Mouse (Mus musculus) left cerebral cortex, postnatal 36 days (tissue): ENCODE measurements around the gene Pde2a. TPM values are rescaled to one million over a fixed set of nuclear protein-coding genes. Genes with fewer than 3 reads are reported as not detected.
A peak's percentile ranks its signal among the peaks of the same experiment; 100 is the strongest.

Experiments used
- DNase-seq, 2 experiments: peaks; one replicate each; pipeline ENCODE4 v3.0.0; 2021 to 2022; ENCODE audit warnings: low spot score in 2 of 2, mixed read lengths in 1 of 2
- intact Hi-C: fragments of 180-260 bp; cut with DNase I; formaldehyde crosslinking; loops from one replicate; pipeline ENCODE4 v1.15.1; 2025
- total RNA-seq, 2 experiments: library from RNA; stranded (reverse); gene quantifications; 2 replicates each; pipeline ENCODE4 v1.2.3; 2021

Gene Pde2a
- total RNA-seq, 2 experiments from 2014 or later: 349 to 377 TPM

GRCm38 (mm10) chr7:101465850-101466580, 44.5 kb downstream of the Pde2a start:
- no peak for DNase-seq
- intact Hi-C loops: no loop called here

GRCm38 (mm10) chr7:101466581-101467081, 45.1 kb downstream of the Pde2a start:
- intact Hi-C loops: no loop called here
- DNase-seq: no peak

DNA sequence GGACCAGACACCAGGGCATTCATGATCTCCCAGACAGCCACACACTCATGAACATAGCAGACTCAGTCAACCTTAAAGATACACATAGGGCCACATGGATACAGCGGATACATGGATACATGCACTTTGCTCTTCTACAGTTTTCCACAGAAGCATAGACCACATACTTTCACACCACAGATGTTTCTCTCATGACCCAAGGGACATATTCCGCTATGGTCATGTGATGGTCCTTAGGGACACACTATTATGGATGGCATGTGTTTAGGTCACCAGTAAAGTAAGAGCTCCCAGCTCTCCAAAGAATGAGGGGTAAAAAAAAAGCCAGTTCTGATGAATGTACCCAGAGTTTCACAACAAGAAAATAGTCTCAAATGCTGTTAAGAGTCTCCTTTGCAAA, 49.9 kb downstream of the Pde2a start:
- DNase-seq: no peak
- intact Hi-C loops: no loop called here

- DNase-seq: no peak
- intact Hi-C loops: no loop called here
Observed at GRCm38 (mm10) chr7:101471968-101472480, 50.5 kb downstream of the Pde2a start.

GRCm38 (mm10) chr7:101472598-101473558, 51.4 kb downstream of the Pde2a start:
- intact Hi-C loops: no loop called here
- no peak for DNase-seq

DNA sequence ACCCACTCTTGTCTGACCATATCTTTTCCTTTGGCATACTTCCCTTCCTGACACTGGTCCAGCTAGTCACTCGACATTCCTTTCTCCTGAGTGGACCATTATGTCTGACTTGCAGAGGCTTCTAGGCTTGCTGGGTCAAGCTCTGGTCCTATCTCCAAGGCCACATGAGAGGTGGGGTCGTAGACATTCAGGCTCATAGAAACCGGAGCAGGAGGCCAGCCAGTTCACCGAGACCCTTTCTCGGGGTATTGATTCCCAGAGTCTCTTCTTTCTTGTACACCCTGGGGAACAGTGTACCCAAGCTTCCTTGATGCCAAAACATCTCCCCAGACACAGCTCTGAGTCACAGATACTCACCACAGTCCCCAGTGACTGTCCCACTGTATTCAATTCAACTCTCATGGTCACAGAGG, 52.9 kb downstream of the Pde2a start:
- intact Hi-C loops: no loop called here

GRCm38 (mm10) chr7:101476028-101476427, 54.5 kb downstream of the Pde2a start:
- DNase-seq: peak in 1 of 2 experiments; percentile 60
- intact Hi-C loops: no loop called here

More for the DNA sequence above, 52.9 kb downstream of the Pde2a start:
- DNase-seq: no peak

DNA sequence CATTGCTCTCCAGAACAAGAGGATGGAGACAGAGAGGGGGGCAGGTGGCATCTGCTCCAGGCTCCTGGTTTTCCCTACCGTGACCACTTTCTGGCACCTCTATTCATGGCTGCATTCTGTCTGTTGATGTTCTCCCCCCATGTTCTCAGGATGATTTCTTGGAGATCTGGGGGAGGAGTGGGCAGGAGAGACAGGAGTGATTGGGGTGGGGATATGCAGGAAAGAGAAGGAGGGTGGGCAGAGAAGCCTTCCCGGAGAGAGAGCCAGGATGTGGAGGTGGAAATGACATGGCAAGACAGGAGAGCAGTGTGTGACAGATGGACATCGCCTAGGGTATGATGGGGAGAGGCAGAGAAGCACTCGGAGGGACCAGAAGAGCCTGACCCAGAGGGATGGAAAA, 55.0 kb downstream of the Pde2a start:
- intact Hi-C loops: no loop called here
- DNase-seq: peak in 1 of 2 experiments; percentile 56

DNA sequence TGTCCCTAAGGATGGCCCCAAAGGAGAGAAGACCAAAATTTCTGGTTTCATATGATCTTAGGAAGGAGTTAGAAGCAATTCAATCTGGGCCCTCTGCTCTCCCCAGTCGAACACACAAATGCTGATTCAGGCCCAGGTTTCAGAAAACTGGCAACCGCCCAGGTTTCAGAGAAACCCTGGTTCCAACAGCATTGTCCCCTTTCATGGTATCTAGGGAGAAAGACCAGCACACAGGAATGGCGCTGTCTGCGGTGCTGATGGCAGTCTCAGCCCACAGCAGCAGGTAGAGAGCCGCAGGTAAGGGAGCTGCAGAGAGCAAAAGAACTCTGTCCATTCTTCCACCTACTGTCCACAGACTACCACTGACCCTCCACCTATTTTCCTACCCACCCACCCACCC, 55.7 kb downstream of the Pde2a start:
- DNase-seq: no peak
- intact Hi-C loops: no loop called here

DNA sequence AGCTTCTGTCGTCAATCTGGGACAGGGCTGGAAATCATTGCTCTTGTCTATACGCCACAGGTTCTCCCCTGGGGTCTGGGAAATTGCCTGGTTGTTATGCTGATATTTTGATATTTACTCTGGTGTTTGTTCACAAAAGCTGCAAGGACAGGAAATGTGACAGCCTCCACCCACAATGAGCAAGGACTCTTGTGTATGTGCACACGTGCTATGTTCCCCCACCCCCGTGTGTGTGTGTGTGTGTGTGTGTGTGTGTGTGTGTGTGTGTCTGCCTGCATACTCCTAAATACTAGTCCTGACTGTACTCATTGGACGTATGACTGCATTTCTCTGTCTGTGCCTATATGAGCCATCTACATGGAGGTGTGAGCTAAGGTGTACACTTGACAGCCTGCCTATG, 56.6 kb downstream of the Pde2a start:
- intact Hi-C loops: no loop called here
- DNase-seq: no peak

GRCm38 (mm10) chr7:101479841-101480240, 58.4 kb downstream of the Pde2a start:
- intact Hi-C loops: no loop called here
- DNase-seq: no peak

- no peak for DNase-seq
- intact Hi-C loops: no loop called here
Observed at GRCm38 (mm10) chr7:101480671-101481070, 59.2 kb downstream of the Pde2a start.

DNA sequence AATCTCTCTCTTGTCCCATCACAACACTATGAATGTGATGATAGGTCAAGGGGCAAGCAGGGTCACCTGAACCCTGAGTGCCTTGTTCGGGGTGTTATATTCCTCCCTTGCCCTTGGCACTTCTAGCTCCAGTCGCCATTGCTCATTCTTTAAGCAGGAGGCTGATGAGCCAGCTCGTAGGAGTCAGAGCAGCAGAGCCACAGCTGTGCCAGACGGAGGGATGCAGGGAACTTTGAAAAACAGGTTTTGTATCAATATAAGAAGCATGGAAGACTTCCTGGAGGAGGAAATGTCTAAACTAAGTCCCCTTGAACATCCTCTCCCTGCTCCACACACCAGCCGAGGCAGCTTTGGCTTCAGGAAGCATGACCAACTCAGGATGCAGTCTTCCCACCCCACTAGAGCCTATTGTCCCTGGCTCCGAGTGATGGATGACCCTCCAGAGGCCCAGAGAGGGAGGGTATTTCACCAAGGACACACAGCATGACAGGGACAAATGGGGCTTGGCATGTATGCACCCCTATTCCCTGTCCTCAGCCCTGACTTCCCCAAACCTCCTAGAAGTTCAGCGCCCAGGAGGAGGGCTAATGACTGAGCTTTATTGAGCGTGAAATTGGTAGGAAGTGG, 60.5 kb downstream of the Pde2a start:
- intact Hi-C loops: no loop called here
- no peak for DNase-seq

GRCm38 (mm10) chr7:101482499-101483081, 61.1 kb downstream of the Pde2a start:
- intact Hi-C loops: no loop called here
- peak; percentile 65 to 78 for DNase-seq

- DNase-seq: no peak
- intact Hi-C loops: no loop called here
Observed at GRCm38 (mm10) chr7:101483498-101484115, 62.1 kb downstream of the Pde2a start.

- DNase-seq: no peak
- intact Hi-C loops: no loop called here
Observed at GRCm38 (mm10) chr7:101487102-101487501, 65.6 kb downstream of the Pde2a start.

DNA sequence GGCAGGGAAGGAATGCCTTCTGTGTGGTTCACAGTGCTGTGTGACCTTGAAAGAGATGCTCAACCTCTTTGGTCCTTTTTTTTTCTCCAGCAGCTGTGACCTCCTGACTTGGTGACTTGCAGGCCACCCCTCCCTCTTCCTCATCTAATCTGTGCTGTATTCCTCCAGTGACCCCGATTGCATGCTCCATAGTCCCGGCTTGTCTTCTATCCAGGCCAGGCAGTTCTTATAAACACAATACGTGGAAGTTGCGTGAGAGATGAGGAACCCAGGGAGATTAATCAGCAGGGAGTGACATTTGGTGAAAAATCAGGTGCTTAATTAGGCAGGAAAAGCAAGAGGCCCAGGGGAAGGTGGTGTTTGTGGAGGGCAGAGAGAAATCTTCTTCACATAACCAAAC, 69.5 kb downstream of the Pde2a start:
- intact Hi-C loops: no loop called here
- DNase-seq: no peak

- intact Hi-C loops: no loop called here
- DNase-seq: no peak
Observed at GRCm38 (mm10) chr7:101498385-101498784, 76.9 kb downstream of the Pde2a start.

DNA sequence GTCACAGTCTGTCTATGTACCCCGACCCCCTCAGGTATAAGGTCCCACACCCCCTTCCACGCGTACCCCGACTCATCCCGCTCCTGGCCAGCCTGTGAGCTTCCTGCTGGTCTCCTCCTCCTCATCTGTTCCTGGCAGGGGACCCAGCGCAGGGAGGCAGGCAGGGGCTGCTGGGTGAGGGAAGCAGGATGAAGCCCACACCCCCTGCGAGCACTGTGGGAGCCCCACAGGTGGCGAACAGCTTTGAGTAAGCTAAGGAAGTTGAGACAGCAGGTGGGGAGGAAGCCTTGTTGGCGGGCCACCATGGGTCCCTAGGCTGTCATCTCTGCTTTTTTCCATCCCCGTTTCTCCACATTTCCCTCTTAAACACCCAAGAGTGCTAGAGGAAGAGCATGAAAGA, 77.8 kb downstream of the Pde2a start:
- intact Hi-C loops: no loop called here
- DNase-seq: no peak
